Mouse (Mus musculus) embryonic facial prominence, embryonic 13.5 days (tissue): ENCODE data around the gene Wasf2. TPM values are rescaled to one million over a fixed set of nuclear protein-coding genes. Genes with fewer than 3 reads are reported as not detected.

Experiments
- ATAC-seq: fragments of 200-750 bp; cut with Nextera tagmentation; 2 replicates; pipeline ENCODE4 v1.8.0; 2017; ENCODE audit warnings: low read depth; ENCODE audit not compliant: insufficient number of reproducible peaks, insufficient read depth, low FRiP score, low TSS enrichment
- H3K27ac ChIP-seq: fragments of 300-500 bp; sonication (generic); 2 replicates; pipeline ENCODE4 v1.5.1; 2015; ENCODE audit warnings: moderate library complexity, mild to moderate bottlenecking, inconsistent platforms
- H3K27me3 ChIP-seq: fragments of 300-500 bp; sonication (generic); 2 replicates; pipeline ENCODE4 v1.6.1; 2015; ENCODE audit warnings: mild to moderate bottlenecking, inconsistent platforms
- H3K36me3 ChIP-seq: fragments of 300-500 bp; sonication (generic); 2 replicates; pipeline ENCODE4 v1.6.1; 2015; ENCODE audit warnings: mild to moderate bottlenecking, inconsistent platforms
- H3K4me1 ChIP-seq: fragments of 300-500 bp; sonication (generic); 2 replicates; pipeline ENCODE4 v1.6.1; 2015; ENCODE audit warnings: inconsistent platforms
- H3K4me2 ChIP-seq: fragments of 300-500 bp; sonication (generic); 2 replicates; pipeline ENCODE4 v1.6.1; 2015; ENCODE audit warnings: moderate library complexity, mild to moderate bottlenecking, inconsistent platforms
- H3K4me3 ChIP-seq: fragments of 300-500 bp; sonication (generic); 2 replicates; pipeline ENCODE4 v1.5.1; 2015; ENCODE audit warnings: mild to moderate bottlenecking, inconsistent platforms
- H3K9ac ChIP-seq: fragments of 300-500 bp; sonication (generic); 2 replicates; pipeline ENCODE4 v1.6.1; 2015; ENCODE audit warnings: mild to moderate bottlenecking, inconsistent platforms
- H3K9me3 ChIP-seq: fragments of 300-500 bp; sonication (generic); 2 replicates; pipeline ENCODE4 v1.6.1; 2016; ENCODE audit warnings: inconsistent platforms
- WGBS: fragments of 180-500 bp; shearing (Covaris S2); methylation state at CpG from one replicate; pipeline ENCODE4 v1.1.7; 2015; ENCODE audit warnings: mixed read lengths; 5-methylcytosine and 5-hydroxymethylcytosine counted together
- polyA plus RNA-seq: library from polyadenylated mRNA; unstranded; fragments of >200 nt; fragmentation: Nextera tagmentation; extraction: Ambion mirVana; gene quantifications from 2 replicates; pipeline ENCODE4 v1.2.1, GENCODE M21; 2015

Gene Wasf2
- polyA plus RNA-seq, 1 experiment from 2014 or later: 142 TPM

DNA sequence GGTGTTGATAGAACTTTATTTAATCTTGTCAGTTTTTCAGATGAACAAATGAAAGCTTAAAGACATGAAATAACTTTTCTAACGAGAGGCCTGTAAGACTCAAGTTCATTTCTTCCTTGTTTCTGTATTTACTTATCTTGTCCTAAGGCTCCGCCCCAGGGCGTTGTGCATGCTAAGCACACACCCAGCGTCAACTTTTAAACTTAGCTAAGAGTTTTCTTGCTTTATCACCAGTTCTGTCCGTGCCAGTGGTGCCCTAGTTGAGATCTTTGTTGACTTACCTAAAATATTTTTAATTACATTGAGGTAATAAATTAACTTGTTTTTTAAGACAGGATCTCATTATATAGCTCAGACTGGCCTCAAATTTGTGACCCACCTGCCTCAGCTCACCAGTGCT, 48.0 kb downstream of the Wasf2 start:
- Histone ChIP-seq H3K9ac (no peak overlapping the region), H3K4me3 (no peak overlapping the region), H3K27ac (no peak overlapping the region), H3K9me3 (no peaks in the 10 kb centered on the region), H3K4me1 (peaks cover 19% of the 10 kb centered on the region), H3K36me3 (peaks cover 53% of the 10 kb centered on the region), H3K4me2 (no peak overlapping the region), H3K27me3 (no peaks in the 10 kb centered on the region)
- ATAC-seq: no peak
- WGBS: 88% methylated on average over 5 of the region's 5 CpGs

DNA sequence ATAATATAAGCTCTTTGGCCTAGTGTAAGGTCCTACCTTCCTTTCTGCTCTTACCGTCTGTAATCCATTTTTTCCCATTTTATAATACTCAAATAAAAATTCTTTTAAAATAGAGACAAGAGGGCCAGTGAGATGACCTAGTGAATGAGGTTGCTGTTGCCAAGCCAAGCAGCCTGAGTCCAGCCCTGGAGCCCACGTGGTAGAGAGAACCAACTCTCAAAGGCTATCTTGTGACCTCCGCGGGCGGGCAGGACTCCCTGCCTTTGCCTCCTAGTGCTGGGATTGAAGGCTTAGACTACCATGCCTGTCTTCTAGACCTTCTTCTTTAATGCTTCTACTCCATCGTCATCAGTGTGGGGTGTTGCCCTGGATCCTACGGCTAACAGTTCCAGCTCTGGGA, 49.0 kb downstream of the Wasf2 start:
- Histone ChIP-seq H3K4me1 (peaks cover 25% of the 10 kb centered on the region), H3K9ac (no peak overlapping the region), H3K27ac (no peak overlapping the region), H3K36me3 (peaks cover 53% of the 10 kb centered on the region), H3K9me3 (no peaks in the 10 kb centered on the region), H3K4me3 (no peak overlapping the region), H3K4me2 (no peak overlapping the region), H3K27me3 (no peaks in the 10 kb centered on the region)
- ATAC-seq: no peak
- 93% methylated on average over 7 of the region's 7 CpGs for WGBS

DNA sequence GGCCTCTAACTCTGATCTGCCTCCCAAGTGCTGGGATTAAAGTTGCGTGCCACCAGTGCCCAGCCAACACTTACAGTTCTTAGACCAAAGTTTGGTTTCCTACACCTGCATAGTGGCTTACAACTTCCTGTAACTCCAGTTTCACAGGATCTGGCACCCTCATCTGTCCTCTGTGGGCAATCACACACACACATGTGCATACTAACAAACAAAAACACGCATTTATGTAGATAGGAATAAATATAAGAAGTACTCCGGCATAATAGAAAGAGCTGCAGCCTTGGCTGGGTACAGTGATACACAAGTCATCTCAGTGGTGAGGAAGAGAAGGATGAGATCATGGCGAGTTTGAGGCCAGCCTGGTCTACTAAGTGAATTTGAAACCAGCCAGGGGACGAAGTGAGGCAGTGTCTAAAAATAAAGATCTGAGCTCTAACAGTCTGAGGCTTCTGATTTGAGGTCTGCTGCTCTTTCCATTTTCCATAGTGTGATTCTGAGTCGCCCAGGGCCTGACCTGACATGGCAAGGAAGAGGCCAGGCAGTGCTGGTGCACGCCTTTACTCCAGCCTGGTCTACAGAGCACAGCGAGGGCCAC, 52.2 kb downstream of the Wasf2 start:
- H3K36me3 ChIP-seq: peaks cover 65% of the 10 kb centered on the region
- no peak for ATAC-seq
- no peaks in the 10 kb centered on the region for H3K9me3 ChIP-seq

DNA sequence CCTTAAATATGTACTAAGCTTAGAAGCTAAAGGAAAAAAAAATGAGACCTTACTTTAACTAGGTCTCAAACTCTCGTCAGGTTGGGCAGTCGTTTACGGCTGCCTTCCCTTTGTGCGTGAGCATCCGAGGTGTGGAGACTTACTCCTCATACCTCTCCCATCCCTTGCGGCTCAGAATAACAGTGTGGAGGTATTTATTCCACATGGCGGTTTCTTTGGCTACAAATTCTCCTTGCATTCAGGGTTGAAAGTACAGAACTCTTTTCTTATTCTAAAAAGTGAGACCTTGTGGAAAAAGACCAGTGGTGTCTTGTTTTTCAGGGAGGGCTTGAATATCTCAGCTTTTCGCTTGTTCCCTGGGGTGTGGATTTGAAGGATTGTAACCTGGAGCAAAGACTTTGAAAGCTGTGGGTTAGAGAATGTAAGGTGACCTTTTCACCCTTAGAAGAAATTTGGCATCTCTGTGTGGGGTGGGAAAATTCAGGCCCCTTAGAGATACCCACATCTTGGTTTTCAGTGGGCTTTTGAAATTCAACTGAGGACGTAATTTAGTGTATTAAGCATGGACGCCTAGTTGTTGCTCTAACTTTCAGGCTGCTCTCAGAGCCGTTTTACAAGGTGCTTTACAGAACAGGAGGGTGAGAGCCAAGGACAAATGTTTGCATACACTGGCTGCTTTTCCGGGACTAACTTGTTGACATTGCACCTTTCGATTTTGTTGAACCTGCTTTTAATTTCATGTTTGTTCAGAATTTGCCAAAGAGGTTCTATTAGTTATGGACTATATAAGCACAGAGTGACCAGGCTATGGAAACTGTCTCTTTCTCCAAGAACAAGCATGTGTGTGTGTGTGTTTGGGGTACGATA, 54.0 kb downstream of the Wasf2 start:
- Histone ChIP-seq H3K4me2 (no peak overlapping the region), H3K36me3 (peaks cover 65% of the 10 kb centered on the region)

More for the DNA sequence above, 52.2 kb downstream of the Wasf2 start:
- H3K9ac ChIP-seq: no peak overlapping the region
- no peak overlapping the region for H3K27ac ChIP-seq
- WGBS: 93% methylated on average over 8 of the region's 8 CpGs
- H3K4me3 ChIP-seq: no peak overlapping the region
- H3K4me2 ChIP-seq: no peak overlapping the region
- no peaks in the 10 kb centered on the region for H3K27me3 ChIP-seq
- H3K4me1 ChIP-seq: peaks cover 30% of the 10 kb centered on the region

DNA sequence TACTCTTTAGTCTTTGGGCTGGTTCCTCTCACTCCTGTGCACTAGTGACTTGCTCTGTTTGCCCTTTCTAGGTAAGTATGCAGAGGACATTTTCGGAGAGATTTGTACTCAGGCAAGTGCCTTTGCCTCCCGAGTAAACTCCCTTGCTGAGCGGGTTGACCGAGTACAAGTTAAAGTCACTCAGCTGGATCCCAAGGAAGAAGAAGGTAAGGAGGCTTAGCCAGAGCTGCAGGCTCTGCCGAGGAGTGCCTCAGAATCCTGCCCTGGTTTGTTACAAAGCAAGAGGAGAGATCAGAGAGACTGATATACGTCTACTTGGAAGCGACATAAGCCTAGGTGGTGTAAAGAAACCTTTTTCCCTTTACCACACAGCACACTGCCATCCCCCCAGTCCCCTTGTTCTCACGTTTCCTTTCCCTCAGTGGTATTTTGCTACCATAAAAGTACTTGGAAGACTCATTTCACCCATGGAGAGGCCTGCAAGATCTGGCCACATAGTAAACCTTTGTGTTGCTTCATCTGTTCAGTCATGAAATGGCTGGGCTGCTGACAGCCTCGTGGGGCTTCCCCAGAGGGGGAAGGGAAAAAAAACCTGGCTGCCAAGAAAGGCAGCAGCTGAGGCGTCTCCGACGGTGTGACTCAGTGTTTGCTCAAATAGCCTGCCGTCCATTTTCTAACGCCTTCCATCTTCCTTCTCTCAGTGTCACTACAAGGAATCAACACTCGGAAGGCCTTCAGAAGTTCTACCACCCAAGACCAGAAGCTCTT, 54.8 kb downstream of the Wasf2 start:
- Histone ChIP-seq H3K9me3 (no peaks in the 10 kb centered on the region), H3K4me1 (peaks cover 30% of the 10 kb centered on the region), H3K27ac (peak overlapping the region; percentile 80), H3K4me3 (no peak overlapping the region), H3K36me3 (peaks cover 65% of the 10 kb centered on the region), H3K4me2 (no peak overlapping the region), H3K27me3 (no peaks in the 10 kb centered on the region), H3K9ac (peak overlapping the region; percentile 40; the same call in 1 of the 2 replicates)
- WGBS: 37% methylated on average over 15 of the region's 15 CpGs
- ATAC-seq: no peak

More for the DNA sequence above, 54.0 kb downstream of the Wasf2 start:
- ATAC-seq: no peak
- 47% methylated on average over 14 of the region's 14 CpGs for WGBS
- no peaks in the 10 kb centered on the region for H3K9me3 ChIP-seq
- peak overlapping the region; percentile 40; the same call in 1 of the 2 replicates for H3K9ac ChIP-seq
- no peak overlapping the region for H3K4me3 ChIP-seq
- peaks cover 30% of the 10 kb centered on the region for H3K4me1 ChIP-seq
- peak overlapping the region; percentile 80 for H3K27ac ChIP-seq
- H3K27me3 ChIP-seq: no peaks in the 10 kb centered on the region

DNA sequence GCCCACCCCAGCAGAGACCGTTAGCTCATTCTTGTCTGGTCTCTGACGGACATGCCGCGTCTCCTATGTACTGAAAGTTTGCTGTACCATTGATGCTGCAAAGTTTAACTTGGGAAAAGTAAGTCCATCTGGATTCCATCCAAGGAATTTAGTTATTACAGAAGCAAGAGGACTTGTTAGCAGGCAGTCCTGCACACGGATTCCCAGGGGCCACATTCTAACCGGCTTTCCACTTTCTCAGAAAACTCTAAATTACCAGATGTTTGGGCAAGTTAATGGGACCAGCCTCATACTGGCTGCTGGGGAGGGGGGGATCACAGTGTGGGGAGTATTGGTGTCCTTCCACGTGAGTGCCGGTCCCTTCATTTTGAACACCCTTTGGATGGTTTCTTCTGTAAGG, 55.6 kb downstream of the Wasf2 start:
- Histone ChIP-seq H3K9ac (no peak overlapping the region), H3K36me3 (peaks cover 71% of the 10 kb centered on the region), H3K4me3 (no peak overlapping the region), H3K27ac (peak overlapping the region; percentile 80; the same call in 1 of the 2 replicates), H3K4me1 (peaks cover 30% of the 10 kb centered on the region), H3K27me3 (no peaks in the 10 kb centered on the region), H3K4me2 (no peak overlapping the region), H3K9me3 (no peaks in the 10 kb centered on the region)
- WGBS: 53% methylated on average over 8 of the region's 8 CpGs
- no peak for ATAC-seq

DNA sequence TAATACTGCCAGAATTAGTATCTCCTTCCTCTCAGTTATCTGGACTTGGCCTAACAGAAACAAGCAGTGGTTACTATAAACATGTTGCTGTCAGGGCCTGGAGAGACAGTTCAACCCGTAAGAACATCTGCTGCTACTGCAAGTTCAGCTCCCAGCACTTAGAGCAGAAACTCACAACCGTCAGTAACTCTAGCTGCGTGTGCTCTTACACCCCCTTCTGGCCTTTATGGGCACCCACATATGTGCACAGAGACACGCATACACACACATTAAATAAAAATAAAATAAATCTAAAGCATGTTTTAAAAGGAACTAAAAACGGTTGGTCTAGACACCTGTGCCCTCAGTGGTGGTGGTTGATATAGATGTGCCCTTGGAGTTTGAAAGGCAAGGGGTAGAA, 56.6 kb downstream of the Wasf2 start:
- H3K4me3 ChIP-seq: no peak overlapping the region
- no peak overlapping the region for H3K4me2 ChIP-seq
- H3K4me1 ChIP-seq: peaks cover 30% of the 10 kb centered on the region
- H3K9me3 ChIP-seq: no peaks in the 10 kb centered on the region
- no peak overlapping the region for H3K27ac ChIP-seq
- H3K36me3 ChIP-seq: peaks cover 74% of the 10 kb centered on the region
- 90% methylated on average over 5 of the region's 5 CpGs for WGBS
- no peaks in the 10 kb centered on the region for H3K27me3 ChIP-seq
- H3K9ac ChIP-seq: no peak overlapping the region
- ATAC-seq: no peak

DNA sequence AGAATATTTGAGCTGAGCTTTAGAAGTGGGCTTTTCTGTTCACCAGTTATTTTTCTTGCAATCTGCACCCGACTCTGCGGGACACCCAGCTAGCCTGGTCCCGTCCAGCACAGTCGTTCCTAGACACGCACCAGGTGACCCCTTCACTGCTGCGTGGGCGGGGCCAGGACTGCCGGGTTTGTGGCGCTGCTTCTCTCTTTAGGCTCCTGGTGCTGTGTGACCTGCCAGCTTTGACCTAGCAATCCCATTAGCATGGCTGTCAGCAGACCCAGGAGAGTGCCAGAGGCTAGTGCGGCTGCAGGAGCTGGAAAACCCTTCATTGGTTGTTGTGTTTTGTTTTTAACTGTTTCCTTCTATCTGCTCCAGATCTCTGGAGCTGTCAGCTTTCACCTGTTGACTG, 59.1 kb downstream of the Wasf2 start:
- WGBS: 68% methylated on average over 10 of the region's 10 CpGs
- no peak overlapping the region for H3K9ac ChIP-seq
- H3K4me3 ChIP-seq: no peak overlapping the region
- H3K36me3 ChIP-seq: peaks cover 91% of the 10 kb centered on the region
- no peak overlapping the region for H3K4me2 ChIP-seq
- no peak for ATAC-seq
- H3K4me1 ChIP-seq: peaks cover 19% of the 10 kb centered on the region
- no peaks in the 10 kb centered on the region for H3K27me3 ChIP-seq
- H3K9me3 ChIP-seq: no peaks in the 10 kb centered on the region
- no peak overlapping the region for H3K27ac ChIP-seq

DNA sequence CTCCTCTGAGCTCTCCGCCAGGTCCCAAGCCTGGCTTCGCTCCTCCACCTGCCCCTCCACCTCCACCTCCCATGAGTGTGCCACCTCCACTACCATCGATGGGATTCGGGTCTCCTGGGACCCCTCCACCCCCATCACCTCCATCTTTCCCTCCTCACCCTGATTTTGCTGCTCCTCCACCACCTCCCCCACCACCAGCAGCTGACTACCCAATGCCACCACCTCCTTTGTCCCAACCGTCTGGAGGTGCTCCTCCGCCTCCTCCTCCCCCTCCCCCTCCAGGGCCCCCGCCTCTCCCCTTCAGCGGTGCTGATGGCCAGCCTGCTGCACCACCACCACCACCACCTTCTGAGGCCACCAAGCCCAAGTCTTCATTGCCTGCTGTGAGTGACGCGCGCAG, 64.2 kb downstream of the Wasf2 start:
- Histone ChIP-seq H3K9ac (no peak overlapping the region), H3K27me3 (no peaks in the 10 kb centered on the region), H3K36me3 (peaks cover 73% of the 10 kb centered on the region), H3K9me3 (no peaks in the 10 kb centered on the region), H3K4me3 (no peak overlapping the region), H3K27ac (no peak overlapping the region), H3K4me1 (peaks cover 35% of the 10 kb centered on the region), H3K4me2 (no peak overlapping the region)
- no peak for ATAC-seq
- 84% methylated on average over 11 of the region's 11 CpGs for WGBS

DNA sequence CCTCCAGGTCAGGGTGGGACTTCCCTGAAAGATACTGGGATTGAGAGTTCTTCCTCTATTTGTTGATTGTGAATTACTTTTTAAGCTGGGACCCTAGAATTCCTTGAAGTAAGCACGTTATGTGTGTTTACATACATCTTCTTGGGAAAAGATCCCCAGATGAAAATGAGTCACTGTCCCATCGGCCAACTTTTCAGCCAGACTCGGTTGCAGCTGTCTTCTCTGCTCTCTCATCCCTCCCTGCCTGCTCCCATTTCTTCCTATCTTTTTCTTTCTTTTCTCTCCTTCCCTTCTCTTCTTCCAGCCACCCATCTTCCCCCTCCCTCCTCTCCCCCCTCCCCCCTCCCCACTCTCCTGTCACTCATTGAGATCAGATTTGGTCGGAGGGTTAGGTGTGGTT, 64.7 kb downstream of the Wasf2 start:
- H3K36me3 ChIP-seq: peaks cover 68% of the 10 kb centered on the region
- H3K4me1 ChIP-seq: peaks cover 40% of the 10 kb centered on the region
- ATAC-seq: no peak
- no peak overlapping the region for H3K27ac ChIP-seq
- 65% methylated on average over 4 of the region's 4 CpGs for WGBS
- no peak overlapping the region for H3K9ac ChIP-seq
- no peaks in the 10 kb centered on the region for H3K9me3 ChIP-seq
- H3K27me3 ChIP-seq: no peaks in the 10 kb centered on the region
- no peak overlapping the region for H3K4me2 ChIP-seq
- no peak overlapping the region for H3K4me3 ChIP-seq

DNA sequence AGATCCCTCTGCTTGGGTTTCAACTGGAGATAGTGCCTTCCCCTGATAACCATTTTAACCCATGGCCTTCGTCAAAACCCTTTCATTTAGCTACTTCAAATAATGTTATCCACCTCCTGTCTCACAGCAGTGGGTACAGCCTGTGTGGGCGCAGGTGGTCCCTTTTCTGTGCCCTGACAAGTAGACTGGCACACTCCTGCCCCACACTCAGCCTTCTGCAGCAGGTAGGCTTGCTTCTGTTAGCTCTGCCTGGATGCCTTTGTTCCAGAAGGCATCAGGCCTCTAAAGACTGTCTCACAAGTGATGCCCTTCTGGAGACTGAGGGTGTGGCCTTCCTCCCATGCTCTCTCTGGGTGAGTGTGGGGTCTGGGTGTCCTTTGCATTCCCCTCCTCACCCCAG, 65.8 kb downstream of the Wasf2 start:
- 86% methylated on average over 2 of the region's 2 CpGs for WGBS
- Histone ChIP-seq H3K9me3 (no peaks in the 10 kb centered on the region), H3K4me3 (no peak overlapping the region), H3K36me3 (peaks cover 57% of the 10 kb centered on the region), H3K4me1 (peaks cover 51% of the 10 kb centered on the region), H3K27ac (0 out of 2 replicates have a peak overlapping the region, but pooled peaks have one; percentile 28), H3K4me2 (no peak overlapping the region), H3K27me3 (no peaks in the 10 kb centered on the region), H3K9ac (no peak overlapping the region)
- no peak for ATAC-seq
